Mouse (Mus musculus) adrenal gland (tissue): ENCODE results near the gene Zfp423.

Experiments used
- intact Hi-C: fragments of 180-260 bp; cut with DNase I; formaldehyde crosslinking; loops from one replicate; pipeline ENCODE4 v1.15.1; 2025

The Zfp423 gene

GRCm38 (mm10) chr8:87953473-87953872 is 5.9 kb downstream of the Zfp423 start:
- intact Hi-C loops = no loop called here

GRCm38 (mm10) chr8:87952298-87952697 is 7.1 kb downstream of the Zfp423 start:
- intact Hi-C loops = no loop called here

GRCm38 (mm10) chr8:87944225-87944934 is 15.0 kb downstream of the Zfp423 start:
- intact Hi-C loops = no loop called here

GRCm38 (mm10) chr8:87943651-87944091 is 15.7 kb downstream of the Zfp423 start:
- intact Hi-C loops = no loop called here

- intact Hi-C loops = no loop called here
Measured at GRCm38 (mm10) chr8:87940646-87941045, 18.7 kb downstream of the Zfp423 start.

GRCm38 (mm10) chr8:87939308-87939936 is 20.0 kb downstream of the Zfp423 start:
- intact Hi-C loops = no loop called here

GRCm38 (mm10) chr8:87938351-87939232 is 20.8 kb downstream of the Zfp423 start:
- intact Hi-C loops = no loop called here

GRCm38 (mm10) chr8:87937211-87937610 is 22.2 kb downstream of the Zfp423 start:
- intact Hi-C loops = no loop called here

GRCm38 (mm10) chr8:87935088-87935680 is 24.2 kb downstream of the Zfp423 start:
- intact Hi-C loops = no loop called here

GRCm38 (mm10) chr8:87934175-87934574 is 25.2 kb downstream of the Zfp423 start:
- intact Hi-C loops = no loop called here

- intact Hi-C loops = no loop called here
Measured at GRCm38 (mm10) chr8:87933752-87934151, 25.6 kb downstream of the Zfp423 start.

- intact Hi-C loops = no loop called here
Measured at GRCm38 (mm10) chr8:87928857-87929256, 30.5 kb downstream of the Zfp423 start.

GRCm38 (mm10) chr8:87927034-87927830 is 32.2 kb downstream of the Zfp423 start:
- intact Hi-C loops = no loop called here

GRCm38 (mm10) chr8:87926098-87926890 is 33.1 kb downstream of the Zfp423 start:
- intact Hi-C loops = no loop called here

GRCm38 (mm10) chr8:87922936-87923335 is 36.5 kb downstream of the Zfp423 start:
- intact Hi-C loops = no loop called here

- intact Hi-C loops = no loop called here
Measured at GRCm38 (mm10) chr8:87922446-87922845, 36.9 kb downstream of the Zfp423 start.

- intact Hi-C loops = no loop called here
Measured at GRCm38 (mm10) chr8:87918004-87918403, 41.4 kb downstream of the Zfp423 start.

- intact Hi-C loops = no loop called here
Measured at GRCm38 (mm10) chr8:87915763-87916162, 43.6 kb downstream of the Zfp423 start.

- intact Hi-C loops = no loop called here
Measured at GRCm38 (mm10) chr8:87914247-87914967, 45.0 kb downstream of the Zfp423 start.
